Mouse (Mus musculus) left cerebral cortex, postnatal 14 days (tissue): ENCODE results near the gene Olfm4. TPM values are rescaled to one million over a fixed set of nuclear protein-coding genes. Genes with fewer than 3 reads are reported as not detected.

Source experiments
- DNase-seq, 2 experiments: peaks; one replicate each; pipeline ENCODE4 v3.0.0; 2021 to 2022; ENCODE audit warnings: low spot score in 2 of 2, mixed read lengths in 1 of 2
- intact Hi-C: fragments of 180-260 bp; cut with DNase I; formaldehyde crosslinking; loops from one replicate; pipeline ENCODE4 v1.15.1; 2025
- total RNA-seq, 2 experiments: library from RNA; stranded (reverse); gene quantifications; 2 replicates each; pipeline ENCODE4 v1.2.3; 2021

The Olfm4 gene
- total RNA-seq, 2 experiments from 2014 or later = 1.3 to 1.4 TPM

GRCm38 (mm10) chr14:80014966-80015365 lies 31.1 kb downstream of the Olfm4 start:
- intact Hi-C loops = no loop called here
- no peak for DNase-seq

- intact Hi-C loops = no loop called here
- no peak for DNase-seq
Observed at GRCm38 (mm10) chr14:80016112-80016511, 32.2 kb downstream of the Olfm4 start.

- intact Hi-C loops = loop anchor here (10.0 kb wide), 1 partner anchor 251 kb away; the partner anchor contains the start of gene Pcdh8
- DNase-seq = peak; percentile 14 to 58
Observed at GRCm38 (mm10) chr14:80026078-80026477, 42.2 kb downstream of the Olfm4 start.

- intact Hi-C loops = loop anchor here (10.0 kb wide), 1 partner anchor 255 kb away; the partner anchor contains the start of gene Pcdh8
- DNase-seq = peak in 1 of 2 experiments; percentile 79
Observed at GRCm38 (mm10) chr14:80029297-80030001, 45.6 kb downstream of the Olfm4 start.

GRCm38 (mm10) chr14:80039645-80040272 lies 55.9 kb downstream of the Olfm4 start:
- intact Hi-C loops = no loop called here
- no peak for DNase-seq

- DNase-seq = no peak
- intact Hi-C loops = no loop called here
Observed at GRCm38 (mm10) chr14:80046104-80046734, 62.3 kb downstream of the Olfm4 start.

GRCm38 (mm10) chr14:80047368-80048101 lies 63.7 kb downstream of the Olfm4 start:
- intact Hi-C loops = no loop called here
- no peak for DNase-seq

- intact Hi-C loops = no loop called here
- no peak for DNase-seq
Observed at GRCm38 (mm10) chr14:80055725-80056124, 71.8 kb downstream of the Olfm4 start.

GRCm38 (mm10) chr14:80061686-80062085 lies 77.8 kb downstream of the Olfm4 start:
- intact Hi-C loops = no loop called here
- DNase-seq = no peak

GRCm38 (mm10) chr14:80062896-80063295 lies 79.0 kb downstream of the Olfm4 start:
- no peak for DNase-seq

GRCm38 (mm10) chr14:80070580-80070979 lies 86.7 kb downstream of the Olfm4 start:
- intact Hi-C loops = no loop called here
- DNase-seq = peak in 1 of 2 experiments; percentile 4

More at GRCm38 (mm10) chr14:80062896-80063295, 79.0 kb downstream of the Olfm4 start:
- intact Hi-C loops = no loop called here

Other genes starting within 250 kb of the Olfm4 start
- 10 to 100 TPM; 58.3 to 63.1 TPM for gene Pcdh8, start 212.8 kb upstream of the Olfm4 start, total RNA-seq